In genomic region chr4:32432271-32432781, GRCm38 (mm10) we compare ENCODE assay signal across 12 mouse cellular contexts.
A peak's percentile ranks its signal among the peaks of the same experiment; 100 is the strongest.
DNase-seq lines count a peak whose midpoint lies in the region; ATAC-seq and TF ChIP-seq lines count a peak whose summit lies in the region.
"Had no signal": no experiment of that assay in that cellular context is flagged by ENCODE, and none has a peak within 500 bp of the region (broad histone marks: within the 10 kb centered on the region; RNA-seq: fewer than 3 reads in every experiment).

No protein-coding gene starts in this region.

- H3K4me1 ChIP-seq in neural tube, embryonic 11.5 days (ENCODE audit: control insufficient read depth, insufficient read depth, low read length) = peaks cover 50% of the 10 kb centered on the region
- H3K4me1 ChIP-seq in hindbrain, embryonic 16.5 days (ENCODE audit: control insufficient read depth, insufficient read depth, low read depth, low read length) = peaks cover 46% of the 10 kb centered on the region
- H3K4me1 ChIP-seq in stomach, postnatal 0 days (replicated peaks; ENCODE audit: control insufficient read depth, insufficient read depth) = no peaks in the 10 kb centered on the region

- ATAC-seq in neural tube, embryonic 11.5 days (ENCODE audit: insufficient read depth, low FRiP score, low TSS enrichment) = no peak
- ATAC-seq in hindbrain, embryonic 16.5 days = peak; percentile 19; the same call in 1 of the 2 replicates
- ATAC-seq in stomach, postnatal 0 days (ENCODE audit: low FRiP score, low TSS enrichment) = no peak

- no peaks in the 10 kb centered on the region for H3K9me3 ChIP-seq in neural tube, embryonic 11.5 days (ENCODE audit: control insufficient read depth, low read length)
- no peaks in the 10 kb centered on the region for H3K9me3 ChIP-seq in hindbrain, embryonic 16.5 days (ENCODE audit: control insufficient read depth, low read length)
- H3K9me3 ChIP-seq in stomach, postnatal 0 days (ENCODE audit: control insufficient read depth, low read length) = no peaks in the 10 kb centered on the region
- H3K9me3 ChIP-seq: limb, embryonic 13.5 days had no signal

- H3K27ac ChIP-seq in neural tube, embryonic 11.5 days (ENCODE audit: low read depth, low read length) = 0 out of 2 replicates have a peak overlapping the region, but pooled peaks have one; percentile 44
- peak overlapping the region; percentile 42; the same call in 1 of the 2 replicates for H3K27ac ChIP-seq in hindbrain, embryonic 16.5 days (ENCODE audit: low read depth, low read length)
- no peak overlapping the region for H3K27ac ChIP-seq in stomach, postnatal 0 days (replicated peaks)
- H3K27ac ChIP-seq: limb, embryonic 13.5 days had no signal

- no peak for DNase-seq in neural tube, embryonic 11.5 days (ENCODE audit: low spot score)
- DNase-seq in neural tube, embryonic 10.5 days (ENCODE audit: extremely low spot score, low spot score) = no peak
- DNase-seq in cerebellum, postnatal 36 days = peak; percentile 47 to 71
- DNase-seq in telencephalon, adult 2 months (ENCODE audit: low read depth, low spot score) = peak; percentile 68
- no peak for DNase-seq in stomach, postnatal 0 days (ENCODE audit: low spot score)
- no peak for DNase-seq in layer of hippocampus, adult 18-20 months (ENCODE audit: low spot score in 2 of 2)
- DNase-seq in heart, adult 9 months (ENCODE audit: low spot score in 2 of 2) = no peak
- DNase-seq: gastrocnemius, postnatal 25 days; heart, postnatal 36 days; kidney, postnatal 4 days had no signal

- no peak overlapping the region for H3K4me3 ChIP-seq in neural tube, embryonic 11.5 days (ENCODE audit: low read depth, low read length)
- no peak overlapping the region for H3K4me3 ChIP-seq in hindbrain, embryonic 16.5 days (ENCODE audit: low read length)
- H3K4me3 ChIP-seq in stomach, postnatal 0 days (ENCODE audit: low read depth, low read length) = no peak overlapping the region
- H3K4me3 ChIP-seq: limb, embryonic 13.5 days had no signal

- no peak for TF ChIP-seq CTCF in stomach, postnatal 0 days (IDR thresholded peaks at IDR 0.05; ENCODE audit: low read depth)

- no peak for TF ChIP-seq EP300 in stomach, postnatal 0 days (optimal IDR thresholded peaks at IDR 0.05)

- no peak overlapping the region for H3K4me2 ChIP-seq in neural tube, embryonic 11.5 days (ENCODE audit: low read depth)
- peak overlapping the region; percentile 40 for H3K4me2 ChIP-seq in hindbrain, embryonic 16.5 days (ENCODE audit: low read length)
- H3K4me2 ChIP-seq in stomach, postnatal 0 days (replicated peaks; ENCODE audit: low read depth) = no peak overlapping the region
- H3K4me2 ChIP-seq: limb, embryonic 13.5 days had no signal

- no peak overlapping the region for H3K9ac ChIP-seq in neural tube, embryonic 11.5 days (ENCODE audit: low read length)
- H3K9ac ChIP-seq in hindbrain, embryonic 16.5 days (ENCODE audit: low read depth, low read length) = no peak overlapping the region
- H3K9ac ChIP-seq in stomach, postnatal 0 days (ENCODE audit: low read length) = no peak overlapping the region
- H3K9ac ChIP-seq: limb, embryonic 13.5 days had no signal

- H3K27me3 ChIP-seq in neural tube, embryonic 11.5 days (ENCODE audit: control insufficient read depth, insufficient read depth, low read length) = no peaks in the 10 kb centered on the region
- H3K27me3 ChIP-seq in hindbrain, embryonic 16.5 days (replicated peaks; ENCODE audit: control insufficient read depth, insufficient read depth, low read length) = no peaks in the 10 kb centered on the region
- H3K27me3 ChIP-seq in stomach, postnatal 0 days (ENCODE audit: control insufficient read depth, insufficient read depth, low read length) = no peaks in the 10 kb centered on the region
- H3K27me3 ChIP-seq: limb, embryonic 13.5 days had no signal

- WGBS in neural tube, embryonic 11.5 days = 36% methylated on average over 10 of the region's 10 CpGs
- 26% methylated on average over 8 of the region's 10 CpGs for WGBS in hindbrain, embryonic 16.5 days
- WGBS in stomach, postnatal 0 days = 39% methylated on average over 10 of the region's 10 CpGs

- no peaks in the 10 kb centered on the region for H3K36me3 ChIP-seq in neural tube, embryonic 11.5 days (ENCODE audit: control insufficient read depth, insufficient read depth, low read length)
- H3K36me3 ChIP-seq in hindbrain, embryonic 16.5 days (ENCODE audit: control insufficient read depth, insufficient read depth, low read length) = no peaks in the 10 kb centered on the region
- H3K36me3 ChIP-seq in stomach, postnatal 0 days (ENCODE audit: control insufficient read depth, insufficient read depth, low read length) = no peaks in the 10 kb centered on the region
- H3K36me3 ChIP-seq: limb, embryonic 13.5 days had no signal

Comparison
In these comparisons a context has a peak if more than half of its experiments do, and no peak if none do; other contexts are left out.
1. DNase-seq: peak in cerebellum, postnatal 36 days (2 of 2) and telencephalon, adult 2 months (single experiment); none in neural tube, embryonic 11.5 days (single experiment), neural tube, embryonic 10.5 days (single experiment), stomach, postnatal 0 days (single experiment), layer of hippocampus, adult 18-20 months (0 of 2) and heart, adult 9 months (0 of 2).